ENCODE assay signal across 15 mouse cellular contexts in the genomic region with DNA sequence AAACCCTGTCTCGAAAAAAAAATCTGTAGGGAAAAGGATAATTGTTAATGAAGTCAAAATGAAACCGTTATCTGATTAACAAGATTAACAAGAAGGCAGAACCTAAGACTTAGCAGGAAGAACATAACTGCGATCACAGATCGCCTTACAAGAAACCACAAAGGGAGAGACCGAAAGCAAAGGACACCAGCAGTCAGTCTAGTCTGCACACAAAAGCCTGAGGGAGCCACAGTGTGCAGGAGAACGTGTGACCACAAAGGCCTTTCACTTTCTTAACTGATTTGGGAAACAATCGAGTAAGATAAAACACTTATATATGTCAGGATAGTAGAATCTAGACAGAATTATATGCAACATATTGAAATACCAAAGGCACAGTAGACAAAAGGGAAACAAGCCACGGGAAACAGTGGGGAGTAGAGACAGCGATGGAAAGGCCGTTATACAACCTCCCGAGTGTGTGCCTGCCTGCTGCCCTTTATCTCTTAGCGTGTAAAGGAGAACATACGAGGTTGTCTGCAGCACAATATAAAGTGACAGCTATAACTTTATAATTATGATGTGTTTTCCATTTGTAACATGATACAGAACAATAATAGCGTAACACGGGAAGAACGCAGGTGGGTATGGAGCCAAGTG. TPM values are rescaled to one million over a fixed set of nuclear protein-coding genes. Genes with fewer than 3 reads are reported as not detected.
A peak's percentile ranks its signal among the peaks of the same experiment; 100 is the strongest.
DNase-seq lines count a peak whose midpoint lies in the region; ATAC-seq and TF ChIP-seq lines count a peak whose summit lies in the region.
"Had no signal": no experiment of that assay in that cellular context is flagged by ENCODE, and none has a peak within 500 bp of the region (broad histone marks: within the 10 kb centered on the region; RNA-seq: fewer than 3 reads in every experiment).

No protein-coding gene starts in this region.

- TF ChIP-seq EP300 in CH12.LX (IDR thresholded peaks at IDR 0.05; ENCODE audit: low read length), result no peak

- H3K4me2 ChIP-seq in midbrain, postnatal 0 days (ENCODE audit: low read depth, low read length, poor library complexity, severe bottlenecking), result no peak overlapping the region
- no peak overlapping the region for H3K4me2 ChIP-seq in midbrain, embryonic 16.5 days (ENCODE audit: low read length)
- no peak overlapping the region for H3K4me2 ChIP-seq in CH12.LX (ENCODE audit: insufficient read depth, low read depth, poor library complexity, severe bottlenecking)
- H3K4me2 ChIP-seq: embryonic facial prominence, embryonic 15.5 days; heart, embryonic 11.5 days; lung, embryonic 14.5 days had no signal

- in situ Hi-C loops in CH12.LX (cut with MboI; ENCODE audit: low pct_ligation_motif_present, low pct_unique_long_range_greater_than_20kb, low sequenced_read_pairs), result loop anchor here (5.0 kb wide), 1 partner anchor 39 kb away; no protein-coding TSS in a partner anchor

- dilution Hi-C loops in CH12.LX (cut with MboI; ENCODE audit: extremely low pct_ligation_motif_present, extremely low pct_unique_long_range_greater_than_20kb, low sequenced_read_pairs), result no loop called here

- TF ChIP-seq CTCF in midbrain, postnatal 0 days (IDR thresholded peaks at IDR 0.05), result no peak
- TF ChIP-seq CTCF in CH12.LX (conservative IDR thresholded peaks at IDR 0.05 in 1 of 2, IDR thresholded peaks at IDR 0.05 in 1 of 2; ENCODE audit: low read depth in 2 of 2, low read length in 2 of 2), result no peak

- no peaks in the 10 kb centered on the region for H3K4me1 ChIP-seq in midbrain, postnatal 0 days (ENCODE audit: insufficient read depth, low read length)
- H3K4me1 ChIP-seq in midbrain, embryonic 16.5 days (ENCODE audit: control insufficient read depth, insufficient read depth, low read length), result no peaks in the 10 kb centered on the region
- H3K4me1 ChIP-seq in CH12.LX (ENCODE audit: control insufficient read depth in 1 of 2, insufficient read depth in 2 of 2), result peaks cover 0 to 3% of the 10 kb centered on the region in 2 experiments; a peak in 1 of 4 replicates
- H3K4me1 ChIP-seq: embryonic facial prominence, embryonic 15.5 days had no signal

- WGBS in midbrain, postnatal 0 days, result 68% methylated on average over 16 of the region's 16 CpGs
- WGBS in midbrain, embryonic 16.5 days, result 75% methylated on average over 16 of the region's 16 CpGs

- ATAC-seq in midbrain, postnatal 0 days (ENCODE audit: low FRiP score), result no peak
- no peak for ATAC-seq in midbrain, embryonic 16.5 days
- peak; percentile 62 to 75 for ATAC-seq in hematopoietic stem cell, adult 5-6 weeks (replicated peaks in 1 of 2; ENCODE audit: insufficient read depth in 1 of 2, low FRiP score in 2 of 2, low TSS enrichment in 1 of 2, low read depth in 1 of 2, poor library complexity in 2 of 2, severe bottlenecking in 2 of 2)
- ATAC-seq: hindbrain, postnatal 0 days had no signal

- 0 out of 2 replicates have a peak overlapping the region, but pooled peaks have one; percentile 12 for H3K27ac ChIP-seq in midbrain, postnatal 0 days (ENCODE audit: low read depth, low read length)
- H3K27ac ChIP-seq in midbrain, embryonic 16.5 days (ENCODE audit: low read length), result no peak overlapping the region
- H3K27ac ChIP-seq in CH12.LX (ENCODE audit: insufficient read depth, low read depth), result no peak overlapping the region
- H3K27ac ChIP-seq: embryonic facial prominence, embryonic 15.5 days; hindbrain, postnatal 0 days had no signal

- DNase-seq in midbrain, postnatal 0 days (ENCODE audit: low spot score), result no peak
- DNase-seq in CH12.LX (ENCODE audit: extremely low read depth), result no peak
- DNase-seq in natural killer cell, adult 2 months (ENCODE audit: low spot score in 2 of 2), result peak; percentile 24 to 31
- DNase-seq in urinary bladder, postnatal 10 days (ENCODE audit: low spot score), result no peak
- no peak for DNase-seq in layer of hippocampus, adult 9-11 months
- DNase-seq: gastrocnemius, postnatal 36 days; heart, postnatal 36 days; liver; lung, embryonic 14.5 days; thymus, postnatal 4 days had no signal

- no peak overlapping the region for H3K9ac ChIP-seq in midbrain, postnatal 0 days (replicated peaks; ENCODE audit: low read length, poor library complexity, severe bottlenecking)
- H3K9ac ChIP-seq in midbrain, embryonic 16.5 days (ENCODE audit: low read depth, low read length), result no peak overlapping the region
- H3K9ac ChIP-seq in CH12.LX (ENCODE audit: insufficient read depth, low read depth), result no peak overlapping the region
- H3K9ac ChIP-seq: embryonic facial prominence, embryonic 15.5 days; lung, embryonic 14.5 days had no signal

- H3K4me3 ChIP-seq in midbrain, postnatal 0 days (ENCODE audit: low read depth, low read length), result no peak overlapping the region
- H3K4me3 ChIP-seq in midbrain, embryonic 16.5 days (ENCODE audit: low read depth, low read length), result no peak overlapping the region
- H3K4me3 ChIP-seq in CH12.LX (replicated peaks in 1 of 3; ENCODE audit: low read depth in 2 of 3, low read length in 2 of 3, poor library complexity in 1 of 3), result no peak overlapping the region
- H3K4me3 ChIP-seq: embryonic facial prominence, embryonic 15.5 days had no signal

- H3K36me3 ChIP-seq in midbrain, postnatal 0 days (ENCODE audit: insufficient read depth, low read length), result no peaks in the 10 kb centered on the region
- no peaks in the 10 kb centered on the region for H3K36me3 ChIP-seq in midbrain, embryonic 16.5 days (ENCODE audit: control insufficient read depth, insufficient read depth, low read length)
- no peaks in the 10 kb centered on the region for H3K36me3 ChIP-seq in CH12.LX (replicated peaks in 1 of 2; ENCODE audit: control insufficient read depth in 1 of 2, insufficient read depth in 1 of 2, low read length in 1 of 2)
- H3K36me3 ChIP-seq: embryonic facial prominence, embryonic 15.5 days had no signal

- H3K79me2 ChIP-seq in CH12.LX (replicated peaks; ENCODE audit: control insufficient read depth, extremely low read depth, insufficient read depth, poor library complexity, severe bottlenecking), result no peaks in the 10 kb centered on the region

- no peaks in the 10 kb centered on the region for H3K27me3 ChIP-seq in midbrain, postnatal 0 days (ENCODE audit: insufficient read depth, low read length)
- no peaks in the 10 kb centered on the region for H3K27me3 ChIP-seq in midbrain, embryonic 16.5 days (ENCODE audit: control insufficient read depth, insufficient read depth, low read depth, low read length)
- peaks cover 10% of the 10 kb centered on the region for H3K27me3 ChIP-seq in CH12.LX (replicated peaks)
- H3K27me3 ChIP-seq: embryonic facial prominence, embryonic 15.5 days had no signal

- no peaks in the 10 kb centered on the region for H3K9me3 ChIP-seq in midbrain, postnatal 0 days (ENCODE audit: low read length)
- no peaks in the 10 kb centered on the region for H3K9me3 ChIP-seq in midbrain, embryonic 16.5 days (replicated peaks; ENCODE audit: control insufficient read depth, low read length, poor library complexity, severe bottlenecking)
- H3K9me3 ChIP-seq in CH12.LX (replicated peaks; ENCODE audit: low read length), result no peaks in the 10 kb centered on the region
- H3K9me3 ChIP-seq: embryonic facial prominence, embryonic 15.5 days had no signal

- TF ChIP-seq RAD21 in CH12.LX (IDR thresholded peaks at IDR 0.05; ENCODE audit: low read depth, low read length), result no peak

- TF ChIP-seq POLR2A in CH12.LX (IDR thresholded peaks at IDR 0.05; ENCODE audit: low read depth, low read length), result no peak

TF ChIP-seq in CH12.LX, 34 proteins besides CTCF, POLR2A, EP300 and RAD21:
- TF ChIP-seq BHLHE40 (IDR thresholded peaks at IDR 0.05; ENCODE audit: low read depth, low read length) (peak; percentile 39), SIN3A (IDR thresholded peaks at IDR 0.05; ENCODE audit: low read length) (no peak)

RNA-seq across cellular contexts. Expression of a gene that starts 26.4 kb away (rescaled TPM):
- total RNA-seq in midbrain, postnatal 0 days (2014; rRNA removed), result 59.4 and 60.6 TPM in 2 replicates
- polyA plus RNA-seq in midbrain, postnatal 0 days (2015; fragmentation: Nextera tagmentation; extraction: Ambion mirVana), result 6.1 and 7.7 TPM in 2 replicates
- 8.6 and 10.1 TPM in 2 replicates for polyA plus RNA-seq in midbrain, embryonic 16.5 days (2015; fragmentation: Nextera tagmentation; extraction: Ambion mirVana)
- total RNA-seq in CH12.LX (2012; rRNA removed) (3.6 and 5.6 TPM in 2 replicates), CH12.LX (2014; rRNA removed) (4.0 and 4.4 TPM in 2 replicates)
- 6.6 and 7.8 TPM in 2 replicates for polyA plus RNA-seq in CH12.LX (2012; ENCODE audit: insufficient read length, low read depth)
- 2.7 and 3.6 TPM in 2 replicates for total RNA-seq in hematopoietic stem cell, adult 5-6 weeks (2017)

Comparison
In these comparisons a context has a peak if more than half of its experiments do, and no peak if none do; other contexts are left out.
1. ATAC-seq: peak in hematopoietic stem cell, adult 5-6 weeks (2 of 2); none in midbrain, postnatal 0 days (single experiment) and midbrain, embryonic 16.5 days (single experiment).
2. DNase-seq: peak in natural killer cell, adult 2 months (2 of 2); none in midbrain, postnatal 0 days (single experiment), CH12.LX (single experiment), urinary bladder, postnatal 10 days (single experiment) and layer of hippocampus, adult 9-11 months (single experiment).